Mouse (Mus musculus) lung, postnatal 4 days (tissue): ENCODE results near the gene Tcte1.
A peak's percentile ranks its signal among the peaks of the same experiment; 100 is the strongest.

ENCODE experiments used
- DNase-seq, 2 experiments: peaks; one replicate each; pipeline ENCODE4 v3.0.0; 2021

Tcte1 gene

DNA sequence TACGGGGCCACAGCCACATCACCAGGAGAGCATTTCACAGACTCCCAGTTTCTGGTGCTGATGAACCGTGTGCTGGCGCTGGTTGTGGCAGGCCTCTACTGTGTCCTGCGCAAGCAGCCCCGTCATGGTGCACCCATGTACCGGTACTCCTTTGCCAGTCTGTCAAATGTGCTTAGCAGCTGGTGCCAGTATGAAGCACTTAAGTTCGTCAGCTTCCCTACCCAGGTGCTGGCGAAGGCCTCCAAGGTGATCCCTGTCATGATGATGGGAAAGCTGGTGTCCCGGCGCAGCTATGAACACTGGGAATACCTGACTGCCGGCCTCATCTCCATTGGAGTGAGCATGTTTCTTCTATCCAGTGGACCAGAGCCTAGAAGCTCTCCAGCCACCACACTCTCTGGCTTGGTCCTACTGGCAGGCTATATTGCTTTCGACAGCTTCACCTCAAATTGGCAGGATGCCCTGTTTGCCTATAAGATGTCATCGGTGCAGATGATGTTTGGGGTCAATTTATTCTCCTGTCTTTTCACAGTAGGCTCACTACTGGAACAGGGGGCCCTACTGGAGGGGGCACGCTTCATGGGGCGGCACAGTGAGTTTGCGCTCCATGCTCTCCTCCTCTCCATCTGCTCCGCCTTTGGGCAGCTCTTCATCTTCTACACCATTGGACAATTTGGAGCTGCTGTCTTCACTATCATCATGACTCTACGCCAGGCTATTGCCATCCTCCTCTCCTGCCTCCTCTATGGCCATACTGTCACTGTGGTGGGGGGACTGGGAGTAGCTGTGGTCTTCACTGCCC lies 43.3 kb downstream of the Tcte1 start:
- DNase-seq, result no peak

DNA sequence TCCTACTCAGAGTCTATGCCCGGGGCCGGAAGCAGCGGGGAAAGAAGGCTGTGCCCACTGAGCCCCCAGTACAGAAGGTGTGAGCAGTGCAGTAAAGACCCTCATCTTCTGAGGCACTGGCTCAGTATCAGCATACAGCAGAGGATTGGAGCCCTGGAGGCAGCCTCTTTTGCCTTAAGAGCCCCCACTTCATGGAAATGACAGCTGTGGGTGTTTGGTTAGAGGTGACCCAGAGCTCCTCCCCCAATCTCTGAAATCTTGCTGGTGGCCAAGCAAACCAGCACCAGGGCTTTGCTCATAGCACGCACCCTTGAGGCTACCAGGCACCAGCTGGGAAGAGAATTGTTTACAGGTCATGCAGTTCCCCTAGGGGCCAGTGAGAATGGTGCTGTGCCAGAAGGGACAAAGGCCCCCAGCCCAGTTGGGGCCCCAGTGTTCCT lies 43.9 kb downstream of the Tcte1 start:
- DNase-seq, result no peak

GRCm38 (mm10) chr17:45568990-45569389 lies 45.8 kb downstream of the Tcte1 start:
- DNase-seq, result no peak

DNA sequence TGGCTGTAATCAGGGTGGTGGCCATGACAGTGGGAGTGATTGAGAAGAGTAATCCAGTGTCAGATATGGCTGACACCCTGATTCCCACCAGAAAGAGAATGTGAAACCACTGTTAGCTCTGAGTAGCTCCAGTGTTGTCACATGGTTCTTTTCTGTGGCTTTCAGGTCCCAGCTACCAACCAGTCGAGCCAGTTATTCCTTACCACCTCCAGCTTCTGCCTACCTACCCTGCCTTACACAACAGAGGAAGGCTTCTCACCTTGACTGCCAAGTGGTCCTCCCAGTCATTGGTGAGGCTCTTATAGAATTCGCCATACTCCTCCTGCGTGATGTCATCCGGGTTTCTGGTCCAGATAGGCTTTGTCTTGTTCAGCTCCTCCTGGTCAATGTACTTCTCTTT lies 46.8 kb downstream of the Tcte1 start:
- DNase-seq, result no peak

GRCm38 (mm10) chr17:45572103-45573086 lies 49.2 kb downstream of the Tcte1 start:
- peak; percentile 89 to 94 for DNase-seq

GRCm38 (mm10) chr17:45573087-45573779 lies 50.0 kb downstream of the Tcte1 start, which contains the start of gene Hsp90ab1:
Gene Hsp90ab1 (minus strand): TSS chr17:45573271.
- peak; percentile 99 for DNase-seq

DNA sequence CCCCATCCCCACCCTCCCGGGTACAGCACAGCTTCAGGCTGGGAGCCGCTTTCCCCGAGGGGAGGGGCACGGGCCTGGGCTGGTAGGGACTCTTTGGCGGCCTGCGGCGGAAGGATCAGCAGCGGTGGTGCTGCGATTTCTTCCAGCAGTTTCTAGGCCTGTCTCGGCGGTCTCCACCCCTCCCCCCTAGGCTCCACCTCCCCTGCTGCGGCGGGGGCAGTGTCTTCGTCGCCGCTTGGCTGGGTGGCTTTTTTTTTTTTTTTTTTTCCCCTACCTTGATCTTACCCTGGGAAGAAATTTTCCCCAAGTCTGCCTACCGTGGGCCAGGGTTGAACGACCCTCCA lies 50.5 kb downstream of the Tcte1 start:
- DNase-seq, result peak; percentile 97 to 98

DNA sequence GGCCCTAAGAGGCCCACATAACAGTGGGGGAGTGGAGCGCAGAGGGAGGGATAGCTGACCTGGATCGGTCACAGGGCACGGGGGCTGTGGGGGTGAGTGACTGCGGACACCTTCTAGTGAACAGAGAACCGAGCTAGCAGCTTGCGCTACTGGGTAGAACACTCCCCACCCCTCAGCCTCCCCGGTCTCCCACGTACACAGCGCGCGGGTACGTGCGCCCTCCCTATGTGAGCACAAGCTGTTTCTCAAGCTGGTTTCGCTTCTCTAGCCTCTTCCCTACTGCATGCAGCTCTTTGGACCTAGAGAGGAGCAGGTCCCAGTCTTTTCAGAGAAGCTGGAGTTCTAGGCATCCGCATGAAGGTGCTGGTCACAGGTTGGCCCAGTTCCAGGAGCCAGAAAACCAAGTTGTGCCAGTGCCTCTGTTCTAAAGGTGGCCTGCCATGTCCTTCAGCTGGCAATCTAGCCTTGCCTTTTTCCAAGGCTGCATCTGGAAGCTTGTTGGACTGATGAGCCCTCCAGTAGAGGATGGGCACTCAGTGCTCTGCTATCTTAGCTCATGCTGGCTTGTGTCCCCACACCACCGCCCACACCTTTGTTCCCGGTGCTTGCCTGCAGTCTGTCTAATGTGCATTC lies 51.0 kb downstream of the Tcte1 start:
- DNase-seq, result peak; percentile 72 to 78

- DNase-seq, result no peak
These were observed 52.1 kb downstream of the Tcte1 start for GRCm38 (mm10) chr17:45575123-45575897.

DNA sequence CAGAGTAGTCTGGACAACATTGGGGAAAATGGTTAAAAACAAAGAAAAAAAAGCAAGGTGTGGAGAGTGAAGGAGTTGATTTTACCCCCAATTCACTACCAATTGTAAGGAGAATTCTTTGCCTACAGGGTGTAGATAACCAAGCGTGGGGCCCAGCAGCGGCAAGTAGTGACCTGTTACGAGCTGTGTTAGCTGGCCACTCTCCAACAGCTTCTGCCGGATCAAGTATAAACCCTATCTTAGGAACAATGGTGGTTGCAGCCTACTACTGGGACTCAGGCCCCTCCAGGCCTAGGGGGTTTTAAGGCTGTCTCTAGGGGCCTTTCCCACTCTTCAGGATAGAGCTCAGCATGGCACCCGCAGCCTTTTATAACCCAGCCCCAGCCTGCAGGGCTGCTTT lies 55.0 kb downstream of the Tcte1 start:
- no peak for DNase-seq

DNA sequence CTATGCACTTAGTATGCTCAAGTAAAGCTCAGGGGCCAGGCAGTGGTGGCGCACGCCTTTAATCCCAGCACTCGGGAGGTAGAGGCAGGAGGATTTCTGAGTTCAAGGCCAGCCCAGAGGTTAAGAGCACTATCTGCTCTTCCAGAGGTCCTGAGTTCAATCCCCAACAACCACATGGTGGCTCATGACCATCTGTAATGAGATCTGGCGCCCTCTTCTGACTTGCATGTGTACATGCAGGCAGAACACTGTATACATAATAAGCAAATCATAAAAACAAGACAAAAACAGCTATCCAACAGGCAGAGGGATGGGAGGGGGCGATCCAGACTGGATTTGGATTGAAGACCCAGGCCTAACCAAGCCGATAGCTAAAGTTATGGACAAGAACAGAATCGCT lies 55.6 kb downstream of the Tcte1 start:
- no peak for DNase-seq

GRCm38 (mm10) chr17:45579554-45579953 lies 56.3 kb downstream of the Tcte1 start:
- DNase-seq, result no peak

GRCm38 (mm10) chr17:45580958-45581477 lies 57.8 kb downstream of the Tcte1 start:
- peak; percentile 64 to 76 for DNase-seq

DNA sequence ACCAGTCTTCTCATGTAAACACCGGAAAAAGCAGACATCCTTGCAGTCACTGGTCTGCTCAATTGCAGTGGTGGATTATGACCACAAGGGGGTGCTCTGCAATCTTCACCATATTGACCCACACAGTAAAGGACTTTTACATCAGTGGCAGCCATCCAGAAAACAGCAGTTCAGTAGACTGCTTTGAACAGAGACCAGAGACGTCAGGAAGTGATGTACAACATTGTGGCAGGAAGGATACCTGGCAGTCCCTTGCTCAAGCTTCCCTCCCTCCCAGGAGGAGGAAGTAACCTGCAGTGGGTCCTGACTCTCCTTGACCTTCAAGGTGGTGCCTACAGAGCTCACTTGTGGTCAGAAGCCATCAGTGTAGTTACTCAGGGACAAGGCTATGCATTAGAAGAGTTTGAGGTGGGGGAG lies 58.3 kb downstream of the Tcte1 start:
- DNase-seq, result peak; percentile 74 to 86

- no peak for DNase-seq
These were observed 59.0 kb downstream of the Tcte1 start for GRCm38 (mm10) chr17:45582188-45582587.

- peak in 1 of 2 experiments; percentile 30 for DNase-seq
These were observed 59.6 kb downstream of the Tcte1 start for GRCm38 (mm10) chr17:45582715-45583355.

DNA sequence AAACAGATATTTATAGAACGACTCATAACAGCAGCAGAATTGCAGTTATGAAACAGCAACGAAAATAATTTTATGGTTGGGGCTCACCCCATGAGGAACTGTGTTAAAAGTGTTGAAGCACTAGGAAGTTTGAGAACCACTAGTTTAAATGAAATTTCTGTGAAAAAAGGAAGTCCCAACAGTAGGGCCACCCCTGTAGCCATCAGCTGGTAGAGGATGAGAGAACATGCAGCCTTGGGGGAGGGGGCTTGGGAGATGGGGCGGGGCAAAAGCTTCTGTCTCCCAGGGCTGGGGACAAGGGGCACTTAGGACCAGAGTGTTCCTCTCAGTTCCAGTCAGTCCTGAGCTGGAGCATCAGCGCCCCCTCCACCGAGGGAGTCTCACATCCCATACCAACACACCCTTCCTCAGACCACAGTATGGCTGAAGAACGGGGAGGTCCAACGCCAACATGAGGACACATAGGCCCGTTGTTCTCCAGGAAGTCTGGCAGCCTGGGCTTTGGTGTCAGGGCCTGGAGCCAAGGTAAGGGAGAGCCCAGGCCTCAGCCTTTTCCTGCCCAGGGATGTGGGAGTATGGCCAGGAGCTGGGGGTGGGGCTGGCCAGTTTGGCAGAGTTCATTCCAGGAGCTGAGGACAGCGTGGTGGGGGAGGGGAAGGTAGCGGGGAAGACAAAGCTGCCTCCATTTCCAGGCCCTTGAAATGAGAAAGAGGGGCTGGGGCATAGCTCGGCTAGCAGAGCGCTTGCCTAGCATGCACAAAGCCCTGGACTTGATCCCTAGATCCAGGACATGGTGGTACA lies 61.1 kb downstream of the Tcte1 start:
- DNase-seq, result peak; percentile 87 to 93

DNA sequence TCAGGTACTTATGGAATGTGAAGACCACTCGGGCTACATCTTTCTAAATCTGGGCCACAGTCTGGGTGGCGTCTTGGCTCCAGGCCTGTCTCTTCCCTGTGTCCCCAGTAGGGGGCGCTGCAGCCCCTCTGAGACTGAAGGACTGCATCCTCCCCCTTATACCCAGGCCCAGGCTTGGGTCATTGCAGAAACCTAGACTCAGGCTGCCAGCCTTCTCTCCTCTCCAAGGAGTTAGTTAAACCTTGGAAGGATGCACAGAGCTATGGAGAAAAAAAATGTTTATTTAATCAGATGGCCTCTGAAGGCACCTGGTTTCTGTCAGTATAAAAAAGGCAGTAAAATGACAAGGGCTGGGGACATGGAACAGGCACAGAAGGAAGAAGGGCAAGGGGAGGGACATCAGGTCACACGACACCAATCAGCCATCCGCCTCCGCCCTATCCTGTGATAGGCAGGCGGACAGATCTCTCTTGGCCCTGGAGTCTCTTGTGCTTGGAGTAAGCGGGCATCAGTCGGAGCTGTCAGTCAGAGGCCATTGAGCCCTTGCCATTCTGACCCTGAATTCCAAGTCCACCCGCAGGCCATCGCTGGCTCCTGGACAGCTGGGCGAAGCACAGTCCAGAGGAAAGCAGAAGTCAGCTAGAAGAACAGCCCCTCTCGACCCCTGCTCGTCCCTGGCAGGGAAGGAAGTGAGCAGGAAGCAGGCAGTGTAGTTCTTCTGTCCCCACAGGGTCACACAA lies 61.9 kb downstream of the Tcte1 start:
- DNase-seq, result peak; percentile 87 to 88
